Mouse (Mus musculus) embryonic facial prominence, embryonic 11.5 days (tissue): ENCODE measurements around the gene Rimbp3. TPM values are rescaled to one million over a fixed set of nuclear protein-coding genes. Genes with fewer than 3 reads are reported as not detected.

Experiments
- ATAC-seq: fragments of 200-750 bp; cut with Nextera tagmentation; replicated peaks from 2 replicates; pipeline ENCODE4 v1.8.0; 2017; ENCODE audit warnings: low read depth; ENCODE audit not compliant: insufficient number of reproducible peaks, low FRiP score, low TSS enrichment
- DNase-seq: peaks from one replicate; pipeline ENCODE4 v3.0.0-alpha.2; 2015; ENCODE audit warnings: low spot score
- H3K27ac ChIP-seq: fragments of 300-500 bp; sonication (generic); replicated peaks from 2 replicates; pipeline ENCODE4 v1.5.1; 2014; ENCODE audit warnings: mild to moderate bottlenecking, low read depth, low read length, control low read depth
- H3K27me3 ChIP-seq: fragments of 300-500 bp; sonication (generic); 2 replicates; pipeline ENCODE4 v1.6.1; 2014; ENCODE audit warnings: mild to moderate bottlenecking, low read length, moderate library complexity, mixed read lengths; ENCODE audit not compliant: control insufficient read depth, insufficient read depth
- H3K36me3 ChIP-seq: fragments of 300-500 bp; sonication (generic); replicated peaks from 2 replicates; pipeline ENCODE4 v1.6.1; 2014; ENCODE audit warnings: low read depth, mild to moderate bottlenecking, low read length, moderate library complexity, mixed read lengths; ENCODE audit not compliant: control insufficient read depth, insufficient read depth
- H3K4me1 ChIP-seq: fragments of 300-500 bp; sonication (generic); 2 replicates; pipeline ENCODE4 v1.6.1; 2014; ENCODE audit warnings: low read length, mixed read lengths; ENCODE audit not compliant: control insufficient read depth, insufficient read depth
- H3K4me2 ChIP-seq: fragments of 300-500 bp; sonication (generic); 2 replicates; pipeline ENCODE4 v1.6.1; 2014; ENCODE audit warnings: low read depth, mild to moderate bottlenecking, control low read depth, low read length, moderate library complexity
- H3K4me3 ChIP-seq: fragments of 300-500 bp; sonication (generic); 2 replicates; pipeline ENCODE4 v1.5.1; 2014; ENCODE audit warnings: low read depth, low read length, control low read depth
- H3K9ac ChIP-seq: fragments of 300-500 bp; sonication (generic); replicated peaks from 2 replicates; pipeline ENCODE4 v1.6.1; 2014; ENCODE audit warnings: mild to moderate bottlenecking, control low read depth, low read length
- H3K9me3 ChIP-seq: fragments of 300-500 bp; sonication (generic); replicated peaks from 2 replicates; pipeline ENCODE4 v1.6.1; 2016; ENCODE audit warnings: mild to moderate bottlenecking, low read length, inconsistent platforms, mixed read lengths; ENCODE audit not compliant: control insufficient read depth
- WGBS: fragments of 180-500 bp; shearing (Covaris S2); extraction: QIAGEN DNeasy Blood & Tissue Kit; methylation state at CpG from one replicate; pipeline ENCODE4 v1.1.7; 2014; 5-methylcytosine and 5-hydroxymethylcytosine counted together
- polyA plus RNA-seq: library from polyadenylated mRNA; unstranded; fragments of >200 nt; fragmentation: Nextera tagmentation; extraction: Ambion mirVana; gene quantifications from 2 replicates; pipeline ENCODE4 v1.2.1, GENCODE M21; 2014

The Rimbp3 gene
- polyA plus RNA-seq, 1 experiment from 2014 or later, result 0.41 TPM

GRCm38 (mm10) chr16:17239409-17239808 is 31.0 kb downstream of the Rimbp3 start:
- H3K9me3 ChIP-seq, result no peaks in the 10 kb centered on the region
- H3K4me2 ChIP-seq, result no peak overlapping the region
- no peak overlapping the region for H3K9ac ChIP-seq
- H3K4me1 ChIP-seq, result no peaks in the 10 kb centered on the region; the same call in none of the 2 replicates
- no peak overlapping the region for H3K27ac ChIP-seq
- no peaks in the 10 kb centered on the region for H3K27me3 ChIP-seq
- ATAC-seq (no peak), DNase-seq (no peak)
- H3K4me3 ChIP-seq, result no peak overlapping the region
- WGBS, result 84% methylated on average over 2 of the region's 2 CpGs
- no peaks in the 10 kb centered on the region for H3K36me3 ChIP-seq

- H3K4me1 ChIP-seq, result no peaks in the 10 kb centered on the region
- ATAC-seq, result no peak
- no peak for DNase-seq
- no peak overlapping the region for H3K4me2 ChIP-seq
- no peaks in the 10 kb centered on the region for H3K27me3 ChIP-seq
- H3K4me3 ChIP-seq, result no peak overlapping the region
- no peak overlapping the region for H3K9ac ChIP-seq
- H3K36me3 ChIP-seq, result no peaks in the 10 kb centered on the region
- 71% methylated on average over 1 of the region's 1 CpGs for WGBS
- no peaks in the 10 kb centered on the region for H3K9me3 ChIP-seq
- no peak overlapping the region for H3K27ac ChIP-seq
Measured at GRCm38 (mm10) chr16:17243731-17244130, 35.3 kb downstream of the Rimbp3 start.

GRCm38 (mm10) chr16:17244996-17245395 is 36.6 kb downstream of the Rimbp3 start:
- Histone ChIP-seq H3K27me3 (no peaks in the 10 kb centered on the region), H3K27ac (no peak overlapping the region), H3K4me1 (no peaks in the 10 kb centered on the region), H3K4me3 (no peak overlapping the region), H3K36me3 (no peaks in the 10 kb centered on the region), H3K4me2 (no peak overlapping the region), H3K9me3 (no peaks in the 10 kb centered on the region), H3K9ac (no peak overlapping the region)
- DNase-seq, result no peak
- ATAC-seq, result no peak
- 83% methylated on average over 1 of the region's 1 CpGs for WGBS

GRCm38 (mm10) chr16:17247727-17248126 is 39.3 kb downstream of the Rimbp3 start:
- Histone ChIP-seq H3K4me3 (no peak overlapping the region), H3K4me1 (no peaks in the 10 kb centered on the region), H3K36me3 (no peaks in the 10 kb centered on the region), H3K4me2 (no peak overlapping the region), H3K9me3 (no peaks in the 10 kb centered on the region), H3K27ac (no peak overlapping the region), H3K27me3 (no peaks in the 10 kb centered on the region), H3K9ac (no peak overlapping the region)
- WGBS, result 89% methylated on average over 4 of the region's 4 CpGs
- ATAC-seq (no peak), DNase-seq (no peak)

GRCm38 (mm10) chr16:17249135-17249534 is 40.7 kb downstream of the Rimbp3 start:
- Histone ChIP-seq H3K4me3 (no peak overlapping the region), H3K9ac (no peak overlapping the region), H3K36me3 (no peaks in the 10 kb centered on the region), H3K4me2 (no peak overlapping the region), H3K4me1 (no peaks in the 10 kb centered on the region; the same call in 1 of the 2 replicates), H3K27ac (no peak overlapping the region), H3K27me3 (no peaks in the 10 kb centered on the region), H3K9me3 (no peaks in the 10 kb centered on the region)
- ATAC-seq, result no peak
- DNase-seq, result no peak
- WGBS, result 65% methylated on average over 6 of the region's 6 CpGs

GRCm38 (mm10) chr16:17251539-17251938 is 43.1 kb downstream of the Rimbp3 start:
- Histone ChIP-seq H3K36me3 (no peaks in the 10 kb centered on the region; the same call in 1 of the 2 replicates), H3K27ac (no peak overlapping the region), H3K27me3 (no peaks in the 10 kb centered on the region), H3K4me1 (no peaks in the 10 kb centered on the region; the same call in 1 of the 2 replicates), H3K4me2 (no peak overlapping the region), H3K4me3 (no peak overlapping the region), H3K9ac (no peak overlapping the region), H3K9me3 (no peaks in the 10 kb centered on the region)
- DNase-seq (no peak), ATAC-seq (no peak)
- WGBS, result 81% methylated on average over 3 of the region's 3 CpGs

- DNase-seq (no peak), ATAC-seq (no peak)
- WGBS, result 68% methylated on average over 3 of the region's 3 CpGs
- Histone ChIP-seq H3K4me1 (no peaks in the 10 kb centered on the region; the same call in 1 of the 2 replicates), H3K36me3 (no peaks in the 10 kb centered on the region; the same call in 1 of the 2 replicates), H3K9me3 (no peaks in the 10 kb centered on the region), H3K4me2 (no peak overlapping the region), H3K27ac (no peak overlapping the region), H3K27me3 (no peaks in the 10 kb centered on the region), H3K9ac (no peak overlapping the region), H3K4me3 (no peak overlapping the region)
Measured at GRCm38 (mm10) chr16:17252086-17252726, 43.8 kb downstream of the Rimbp3 start.

- H3K9ac ChIP-seq, result no peak overlapping the region
- no peak for DNase-seq
- H3K27ac ChIP-seq, result no peak overlapping the region
- H3K36me3 ChIP-seq, result peaks cover 3% of the 10 kb centered on the region
- H3K4me3 ChIP-seq, result no peak overlapping the region
- H3K4me1 ChIP-seq, result no peaks in the 10 kb centered on the region; the same call in 1 of the 2 replicates
- no peak overlapping the region for H3K4me2 ChIP-seq
- WGBS, result 67% methylated on average over 7 of the region's 7 CpGs
- no peaks in the 10 kb centered on the region for H3K9me3 ChIP-seq
- no peak for ATAC-seq
- H3K27me3 ChIP-seq, result no peaks in the 10 kb centered on the region
Measured at GRCm38 (mm10) chr16:17252841-17253240, 44.4 kb downstream of the Rimbp3 start.
